Mouse (Mus musculus) brain, embryonic 18.5 days (tissue): ENCODE results near the gene Hdac10.

Experiments used
- DNase-seq: peaks from one replicate; pipeline ENCODE4 v3.0.0-alpha.2; 2012; ENCODE audit warnings: low read depth, low spot score

Hdac10 gene

DNA sequence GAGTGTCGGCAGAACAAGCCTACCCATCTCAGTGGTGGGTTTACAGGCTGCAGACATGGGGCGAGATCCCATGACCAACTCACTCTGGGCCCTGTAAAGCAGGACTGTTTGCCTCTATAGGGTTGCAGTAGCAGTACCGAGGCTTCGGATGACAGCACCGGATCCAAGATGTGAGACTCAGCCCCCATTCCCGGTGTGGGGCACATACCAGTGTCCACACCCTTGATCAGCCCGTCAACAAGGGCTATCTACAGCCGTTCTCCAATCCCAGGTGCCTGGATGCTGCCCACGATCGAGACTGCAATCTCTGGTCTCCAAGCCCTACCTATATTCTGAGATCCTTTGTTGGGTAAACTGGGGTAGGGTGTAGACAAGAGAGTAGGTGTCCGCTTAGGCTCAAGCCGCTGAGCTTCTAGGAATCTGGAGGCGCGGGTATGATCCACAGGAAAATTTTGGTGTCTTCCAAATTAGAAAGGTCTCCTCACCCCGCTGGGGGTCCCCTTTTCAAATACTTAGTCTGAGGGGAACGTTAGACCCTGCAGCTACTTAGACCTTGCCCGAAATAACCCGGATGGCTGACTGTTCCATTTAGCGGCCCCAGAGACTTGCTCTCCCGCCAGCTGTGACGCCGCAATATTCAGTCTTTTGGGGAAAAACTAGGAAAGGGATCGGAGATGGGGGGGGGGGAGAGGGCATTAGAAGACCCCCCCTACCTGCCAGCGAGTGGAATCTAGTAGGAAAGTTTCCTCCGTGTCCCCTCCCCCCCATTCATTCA is 20.2 kb upstream of the Hdac10 start:
- DNase-seq = no peak

DNA sequence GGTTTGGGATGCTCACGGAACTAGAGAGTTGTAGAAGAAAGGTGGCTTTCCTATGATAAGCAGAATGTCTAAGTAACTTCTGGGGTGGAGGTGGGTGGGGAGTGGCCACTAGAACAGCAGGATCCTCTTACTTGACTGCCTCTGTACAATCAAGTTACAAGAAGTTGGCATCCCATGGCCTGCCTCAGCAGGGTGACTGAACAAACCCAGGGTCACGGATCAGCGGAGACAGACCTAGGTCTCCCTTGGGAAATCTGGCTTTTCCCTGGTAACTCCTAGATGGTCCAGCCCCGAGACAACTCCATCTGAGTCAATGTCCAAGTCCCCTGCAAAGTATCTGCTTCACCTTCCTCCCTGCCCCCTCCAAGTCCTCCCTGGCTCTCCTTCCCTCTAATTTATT is 19.4 kb upstream of the Hdac10 start:
- DNase-seq = no peak

GRCm38 (mm10) chr15:89147456-89147855 is 19.0 kb upstream of the Hdac10 start:
- DNase-seq = no peak

DNA sequence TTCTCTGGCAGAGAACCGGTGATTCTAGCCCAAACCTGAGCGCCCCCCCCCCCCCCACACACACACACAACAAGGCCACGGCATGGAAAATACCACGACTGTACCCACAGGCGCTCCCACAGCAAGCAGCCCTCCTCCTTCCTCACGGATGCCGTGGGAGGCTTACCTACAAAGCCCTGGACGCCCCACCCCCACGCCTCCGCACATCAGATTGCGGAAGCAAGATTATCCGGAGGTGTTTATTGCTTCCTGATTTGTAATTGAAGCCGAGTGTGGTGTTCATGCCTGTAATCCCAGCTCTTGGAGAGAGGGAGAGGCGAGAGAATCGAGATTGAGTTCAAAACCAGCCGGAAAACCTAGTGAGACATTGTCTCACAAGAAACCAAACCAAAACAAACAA is 18.5 kb upstream of the Hdac10 start:
- DNase-seq = no peak

- DNase-seq = no peak
Measured at GRCm38 (mm10) chr15:89146537-89146936, 18.0 kb upstream of the Hdac10 start.

DNA sequence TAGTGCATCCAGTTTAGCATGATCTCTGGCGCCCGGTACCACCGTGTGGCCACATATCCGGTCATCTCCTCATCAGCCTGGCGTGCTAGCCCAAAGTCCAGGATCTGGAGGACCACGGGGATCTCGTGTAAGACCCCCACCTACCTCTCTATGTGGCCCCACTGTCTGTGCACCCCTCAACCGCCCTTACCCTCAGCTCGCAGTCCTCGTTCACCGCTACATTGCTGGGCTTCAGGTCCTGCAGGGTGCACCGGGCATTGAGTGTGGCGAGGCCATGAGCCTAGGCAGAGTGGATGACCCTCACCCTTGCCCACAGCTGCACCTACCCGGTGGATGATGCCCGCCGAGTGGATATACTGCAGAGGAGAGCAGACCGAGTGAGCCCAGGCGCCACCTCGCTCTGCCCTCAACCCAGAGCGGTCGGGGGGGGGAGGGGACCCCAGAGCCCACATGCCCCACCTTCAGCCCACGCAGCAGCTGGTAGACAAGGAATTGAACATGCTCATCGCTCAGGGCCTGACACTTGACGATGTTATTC is 17.4 kb upstream of the Hdac10 start:
- DNase-seq = no peak

GRCm38 (mm10) chr15:89144965-89145364 is 16.5 kb upstream of the Hdac10 start:
- DNase-seq = no peak

DNA sequence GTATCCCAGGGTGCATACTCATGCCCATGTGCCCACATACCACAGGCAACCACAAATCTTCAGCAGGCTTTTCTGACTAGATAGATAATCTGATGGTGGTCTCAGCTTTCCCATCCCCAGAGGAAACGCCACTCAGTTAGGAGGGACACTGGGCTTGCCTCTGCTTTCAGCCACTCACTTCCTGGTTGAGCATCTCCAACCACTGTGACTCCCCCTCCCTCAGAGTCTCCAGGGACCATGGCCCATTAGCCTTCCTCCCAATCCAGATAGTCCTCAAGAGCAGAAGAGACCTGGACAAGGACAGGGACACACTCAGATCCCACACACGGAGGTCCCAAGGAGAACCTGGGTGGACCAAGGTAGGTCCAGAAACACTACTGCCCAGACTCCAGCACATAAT is 14.6 kb upstream of the Hdac10 start:
- DNase-seq = no peak

GRCm38 (mm10) chr15:89141905-89142304 is 13.4 kb upstream of the Hdac10 start:
- no peak for DNase-seq

- DNase-seq = no peak
Measured at GRCm38 (mm10) chr15:89141443-89141842, 12.9 kb upstream of the Hdac10 start.

DNA sequence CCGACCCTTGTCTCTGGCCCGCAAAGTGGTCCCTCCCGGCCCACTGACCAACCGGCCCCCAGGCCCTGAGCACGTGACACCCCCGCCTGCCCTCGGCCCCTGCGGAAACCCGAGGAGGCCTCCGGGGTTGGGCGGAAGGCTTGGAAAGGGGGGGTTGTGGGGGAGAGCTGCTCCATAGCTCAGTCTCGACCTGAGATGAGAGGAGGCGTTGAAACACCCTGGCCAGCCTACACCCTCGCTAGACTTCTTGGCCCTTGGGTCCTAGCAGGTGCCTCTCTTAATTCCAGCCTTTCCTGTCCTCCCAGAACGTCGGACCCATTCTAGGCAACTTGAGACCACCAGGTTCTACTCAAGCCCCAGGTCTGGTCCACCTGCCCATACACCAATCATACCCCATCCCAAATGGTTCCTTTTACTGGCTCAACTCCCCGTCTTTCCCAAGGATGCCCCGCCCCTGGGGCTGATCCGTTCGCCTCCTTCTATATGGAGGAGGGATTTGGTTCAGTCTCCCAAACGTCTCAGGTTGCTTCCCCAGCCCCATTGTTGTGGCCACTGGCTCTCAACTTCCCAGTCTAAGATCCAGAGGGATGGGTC is 12.3 kb upstream of the Hdac10 start, which contains the start of gene Mapk12:
TSS of gene Mapk12 (minus strand) at position 45 of the 594 bp plus-strand sequence.
- no peak for DNase-seq

DNA sequence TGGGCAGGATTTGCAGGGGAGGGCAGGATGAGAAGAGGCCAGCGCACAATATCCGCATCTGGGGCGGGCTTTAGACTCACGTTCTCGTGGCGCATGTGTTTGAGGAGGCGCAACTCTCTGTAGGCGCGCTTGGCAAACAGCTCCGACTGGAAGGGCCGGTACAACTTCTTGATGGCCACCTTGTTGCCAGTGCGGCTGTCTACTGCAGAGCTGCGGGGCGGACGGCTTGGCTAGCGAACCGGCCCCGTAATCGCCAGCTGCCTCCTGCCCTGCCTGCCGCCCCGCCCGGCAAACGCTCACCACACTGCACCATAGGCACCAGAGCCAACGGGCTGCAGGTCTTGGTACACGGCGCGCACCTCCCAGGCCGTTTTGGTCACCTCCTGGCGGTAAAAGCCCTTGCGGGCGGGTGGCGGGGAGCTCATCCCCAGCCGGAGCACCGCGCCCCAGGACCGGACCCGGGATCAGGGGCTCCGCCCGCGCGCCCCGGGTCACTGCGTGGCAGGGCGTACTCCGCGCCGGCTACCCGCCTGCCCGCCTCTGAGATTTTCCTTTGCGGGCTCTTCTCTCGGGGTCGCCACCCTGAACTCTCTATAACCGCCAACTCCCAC is 11.7 kb upstream of the Hdac10 start:
- no peak for DNase-seq

DNA sequence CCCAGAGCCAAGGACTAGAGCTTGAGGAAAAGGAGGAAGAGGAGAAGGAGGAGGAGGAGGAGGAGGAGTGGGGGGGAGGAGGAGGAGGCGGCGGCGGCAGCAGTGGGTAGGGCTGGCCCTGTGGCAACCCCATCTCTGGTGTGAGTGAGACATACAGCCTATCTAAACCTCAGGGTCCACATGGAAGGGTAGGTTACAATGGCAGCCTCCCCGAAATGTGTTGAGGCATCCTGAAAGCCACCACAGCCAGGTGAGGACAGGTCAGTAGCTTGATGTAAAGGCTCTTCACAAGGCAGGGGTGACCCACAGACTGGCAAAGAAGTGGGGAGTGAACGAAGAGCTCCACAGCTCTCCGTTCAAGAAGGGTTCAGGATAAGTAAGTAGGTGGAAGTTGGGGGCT is 10.0 kb upstream of the Hdac10 start:
- no peak for DNase-seq

DNA sequence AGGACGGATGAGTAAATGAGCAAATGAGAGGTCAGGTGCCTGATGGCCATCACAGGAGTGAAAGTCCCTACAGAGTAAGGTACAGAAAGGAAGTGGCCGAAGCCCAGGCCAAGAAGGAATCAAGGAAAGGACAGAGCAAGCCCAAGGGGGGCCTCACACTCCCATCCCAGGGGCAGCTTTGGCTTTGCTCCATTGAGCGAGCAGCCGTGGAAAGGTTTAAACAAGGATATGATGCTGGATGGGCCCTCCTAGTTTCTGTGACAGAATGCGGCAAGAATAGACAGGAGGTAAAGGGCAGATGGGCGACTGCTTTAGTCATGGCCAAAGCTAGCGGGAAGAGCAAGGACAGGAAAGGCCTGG is 9.5 kb upstream of the Hdac10 start:
- DNase-seq = no peak

DNA sequence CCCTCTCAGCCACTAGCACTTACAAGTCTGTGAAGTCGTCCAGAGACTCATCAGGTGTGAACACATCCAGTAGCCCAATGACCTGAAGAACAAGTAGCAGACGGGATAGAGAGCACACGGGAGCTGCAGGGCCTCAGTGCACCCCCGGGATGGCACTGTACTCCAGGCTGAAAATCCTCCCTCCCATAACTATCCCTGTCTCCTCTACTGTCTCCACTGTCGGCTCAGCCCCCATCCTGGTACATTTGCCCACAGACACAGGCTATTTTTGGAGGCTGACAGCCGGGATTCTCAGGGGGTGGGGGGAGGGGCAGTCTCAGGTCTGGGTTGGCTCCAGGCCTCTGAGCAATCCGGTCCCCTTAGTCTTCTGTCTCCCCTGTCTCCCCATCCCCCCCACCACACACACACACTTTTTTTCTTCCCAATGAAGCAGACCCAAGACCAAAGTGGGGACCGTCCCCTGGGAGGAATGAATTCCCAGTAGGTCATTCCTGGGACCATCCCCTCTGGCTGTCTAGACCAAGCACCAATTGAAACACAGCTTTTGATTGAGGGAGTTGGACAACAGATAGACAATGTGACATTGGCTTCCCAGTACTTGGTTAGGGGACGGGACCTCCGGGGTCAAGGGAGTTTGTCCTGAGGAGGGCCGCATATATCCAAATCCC is 9.0 kb upstream of the Hdac10 start:
- DNase-seq = no peak

DNA sequence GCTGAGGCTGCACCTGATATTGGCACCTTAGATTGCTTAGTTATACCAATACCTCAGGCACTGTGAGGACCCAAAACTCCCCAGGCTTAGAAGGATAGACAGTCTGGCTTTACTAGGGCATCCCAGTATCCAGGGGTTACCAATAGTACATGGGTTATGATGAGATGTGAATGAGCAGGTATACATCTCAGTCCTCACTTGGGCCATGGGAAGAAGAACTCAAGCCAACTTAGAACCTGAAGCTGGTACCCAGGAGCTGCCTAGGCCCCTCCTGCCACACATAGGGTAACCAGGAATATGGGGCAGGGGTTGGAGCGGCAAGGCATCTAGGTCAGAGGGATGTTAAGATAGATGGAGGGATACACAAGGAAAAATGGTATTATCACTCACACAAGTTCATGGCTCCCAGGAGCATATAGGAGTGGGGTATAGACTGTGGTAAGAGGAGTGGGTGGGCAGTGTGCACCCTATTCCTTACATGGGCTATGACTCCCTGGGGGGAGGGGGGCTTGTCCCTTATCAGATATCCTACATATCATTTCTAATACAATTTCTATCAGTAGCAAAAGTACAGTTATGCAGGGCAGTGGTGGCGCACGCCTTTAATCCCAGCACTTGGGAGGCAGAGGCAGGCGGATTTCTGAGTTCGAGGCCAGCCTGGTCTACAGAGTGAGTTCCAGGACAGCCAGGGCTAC is 8.1 kb upstream of the Hdac10 start:
- DNase-seq = no peak

DNA sequence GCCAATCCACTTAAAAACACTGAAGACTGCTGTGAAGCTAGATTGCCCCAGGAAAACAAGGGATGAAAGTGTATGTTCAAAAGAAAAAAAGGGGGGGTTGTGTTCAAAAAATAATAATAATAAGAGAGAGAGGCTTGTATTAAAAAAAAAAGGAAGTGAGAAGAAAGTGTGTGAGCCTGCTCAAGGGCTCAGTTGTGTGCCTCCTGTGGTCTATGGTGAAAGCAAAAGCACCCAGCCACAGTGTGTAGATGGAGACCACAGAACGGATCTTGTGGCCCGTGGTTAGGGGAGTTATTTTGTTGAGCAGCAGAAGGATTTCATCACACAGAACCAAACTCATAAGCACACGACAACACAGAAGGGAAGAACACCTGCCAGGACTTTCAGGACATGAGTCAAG is 2.8 kb upstream of the Hdac10 start:
- no peak for DNase-seq

DNA sequence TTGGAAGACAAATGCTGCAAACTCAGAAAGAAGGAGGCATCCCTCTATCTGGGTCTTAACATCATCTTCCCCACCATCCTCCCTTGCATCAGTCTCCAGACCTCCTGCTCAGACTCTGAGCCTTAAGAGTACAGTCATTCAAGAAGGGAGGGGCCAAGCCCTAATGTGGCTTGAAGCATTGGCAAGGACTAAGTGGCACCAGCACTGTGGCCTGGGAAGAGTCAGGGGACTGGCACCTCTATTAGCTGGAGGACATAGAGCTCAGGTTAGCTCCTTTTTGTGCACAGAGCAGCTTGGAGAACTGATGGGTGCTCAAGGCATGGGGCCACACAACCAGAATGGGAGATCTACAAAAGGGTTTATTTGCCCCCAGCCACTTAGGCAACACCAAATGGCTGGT is 1.7 kb upstream of the Hdac10 start:
- no peak for DNase-seq

DNA sequence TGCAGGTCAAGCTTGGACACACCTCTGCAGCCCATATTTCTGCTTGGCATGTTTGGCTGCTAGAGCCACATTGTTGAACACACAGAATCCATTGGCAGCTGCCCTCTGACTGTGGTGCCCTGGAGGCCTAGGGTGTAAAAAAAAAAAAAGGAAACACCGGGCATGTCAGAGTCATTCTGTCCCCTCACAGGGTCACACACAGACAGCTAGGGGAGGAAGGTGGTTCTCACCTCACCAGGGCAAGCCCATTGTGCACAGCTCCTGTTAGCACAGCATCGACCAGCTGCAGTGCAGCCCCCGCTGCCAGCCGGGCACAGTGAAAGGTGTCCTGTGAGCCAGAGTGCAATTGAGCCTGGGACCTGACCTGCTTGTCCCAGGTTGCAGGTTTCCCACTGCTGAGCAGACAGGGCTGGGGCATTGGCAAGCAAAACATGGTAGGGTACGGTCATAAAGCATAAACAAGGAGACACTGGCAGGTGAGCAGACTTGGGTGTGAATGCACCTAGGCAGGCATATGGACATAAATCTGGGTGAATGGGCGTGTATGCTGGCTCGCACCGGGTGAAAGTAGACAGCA is 1.0 kb downstream of the Hdac10 start:
- no peak for DNase-seq

- no peak for DNase-seq
Measured at GRCm38 (mm10) chr15:89126622-89127021, 1.9 kb downstream of the Hdac10 start.

GRCm38 (mm10) chr15:89125351-89125750 is 3.1 kb downstream of the Hdac10 start:
- DNase-seq = no peak
